Mouse (Mus musculus): ENCODE measurements at regions not wholly inside any gene's neighbourhood (a gene's known extent, or its start where the extent isn't known, plus 50 kb on each side); places are given as distances from the start of the nearest gene placed in this dataset.
A peak's percentile ranks its signal among the peaks of the same experiment; 100 is the strongest.

DNA sequence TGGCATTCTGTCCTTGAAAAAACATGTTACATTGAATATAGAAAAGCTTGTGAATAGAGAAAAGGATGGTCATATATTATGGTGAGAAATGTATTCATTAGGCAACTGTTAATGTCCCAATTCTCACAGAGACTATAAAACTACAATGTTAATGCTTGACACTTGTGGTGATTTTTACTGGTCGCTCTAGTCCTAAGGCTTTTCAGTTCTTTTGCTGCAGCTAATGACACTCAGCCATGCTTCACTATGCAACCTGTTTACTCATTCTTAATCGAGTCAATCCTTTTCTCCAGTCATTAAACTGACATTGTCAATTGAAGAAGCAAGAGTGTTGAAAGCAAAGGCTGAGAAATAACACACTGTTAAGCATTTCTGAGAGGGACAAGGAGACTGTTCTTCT is 163.9 kb downstream of the Cox7c start:
- ATAC-seq (ENCODE audit: low FRiP score, low TSS enrichment) (no peak), DNase-seq (ENCODE audit: low spot score) (no peak)
- Histone ChIP-seq H3K4me1 (replicated peaks; ENCODE audit: control insufficient read depth, insufficient read depth) (no peaks in the 10 kb centered on the region), H3K4me3 (ENCODE audit: low read depth, low read length) (no peak overlapping the region), H3K9me3 (ENCODE audit: control insufficient read depth, low read length) (no peaks in the 10 kb centered on the region), H3K27me3 (ENCODE audit: control insufficient read depth, insufficient read depth, low read length) (no peaks in the 10 kb centered on the region), H3K27ac (replicated peaks) (no peak overlapping the region), H3K9ac (ENCODE audit: low read length) (no peak overlapping the region), H3K36me3 (ENCODE audit: control insufficient read depth, insufficient read depth, low read length) (no peaks in the 10 kb centered on the region), H3K4me2 (replicated peaks; ENCODE audit: low read depth) (no peak overlapping the region)
- WGBS, result 80% methylated on average over 2 of the region's 2 CpGs
- TF ChIP-seq EP300 (optimal IDR thresholded peaks at IDR 0.05) (no peak), CTCF (IDR thresholded peaks at IDR 0.05; ENCODE audit: low read depth) (no peak)

DNA sequence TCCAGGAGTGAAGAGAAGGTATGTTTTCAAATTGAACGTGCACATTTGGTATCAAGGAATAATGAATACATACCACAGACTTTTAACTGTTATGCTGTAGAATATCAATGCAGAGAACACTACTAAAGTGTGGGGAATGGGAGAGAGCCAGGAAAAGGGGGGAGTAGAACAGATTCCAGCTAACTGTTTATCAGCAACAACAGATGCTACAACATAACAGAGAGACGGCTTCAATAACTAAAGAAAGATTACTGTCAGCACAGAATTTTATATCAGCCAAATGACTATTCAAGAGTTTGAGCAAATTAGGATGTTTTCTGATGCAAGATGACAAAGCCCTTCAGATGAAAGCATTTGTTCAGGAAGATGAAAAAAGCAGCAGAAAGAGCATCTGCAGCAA is 183.0 kb downstream of the Cox7c start:
- ATAC-seq (ENCODE audit: low FRiP score, low TSS enrichment), result no peak
- 72% methylated on average over 2 of the region's 2 CpGs for WGBS
- TF ChIP-seq CTCF (IDR thresholded peaks at IDR 0.05; ENCODE audit: low read depth) (no peak), EP300 (optimal IDR thresholded peaks at IDR 0.05) (no peak)

DNA sequence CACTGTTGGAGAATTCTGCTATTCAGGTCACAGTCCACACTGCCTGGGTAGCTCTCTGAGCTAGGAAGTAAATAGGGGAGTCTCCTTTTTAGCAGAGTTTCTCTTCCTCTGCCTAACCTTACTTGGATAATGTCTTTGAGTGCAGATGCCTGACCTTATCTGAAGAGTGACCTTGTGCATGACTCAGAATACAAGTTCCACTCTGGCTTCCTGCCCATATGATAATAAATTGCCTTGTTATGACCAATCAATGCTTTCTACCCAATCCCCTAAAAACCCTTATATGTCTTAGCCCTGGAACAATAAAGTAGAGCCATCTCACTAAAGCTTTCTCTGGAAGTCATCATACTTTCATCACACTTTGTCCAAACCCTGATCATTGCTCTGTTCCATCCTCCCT is 198.4 kb downstream of the Cox7c start:
- Histone ChIP-seq H3K4me2 (replicated peaks; ENCODE audit: low read depth) (no peak overlapping the region), H3K36me3 (ENCODE audit: control insufficient read depth, insufficient read depth, low read length) (no peaks in the 10 kb centered on the region), H3K27me3 (ENCODE audit: control insufficient read depth, insufficient read depth, low read length) (no peaks in the 10 kb centered on the region), H3K9ac (ENCODE audit: low read length) (no peak overlapping the region), H3K4me3 (ENCODE audit: low read depth, low read length) (no peak overlapping the region), H3K4me1 (replicated peaks; ENCODE audit: control insufficient read depth, insufficient read depth) (no peaks in the 10 kb centered on the region), H3K9me3 (ENCODE audit: control insufficient read depth, low read length) (no peaks in the 10 kb centered on the region), H3K27ac (replicated peaks) (no peak overlapping the region)
- no peak for TF ChIP-seq CTCF (IDR thresholded peaks at IDR 0.05; ENCODE audit: low read depth)
- TF ChIP-seq EP300 (optimal IDR thresholded peaks at IDR 0.05), result no peak
- no peak for DNase-seq (ENCODE audit: low spot score)
- ATAC-seq (ENCODE audit: low FRiP score, low TSS enrichment), result no peak

More for the DNA sequence above, 183.0 kb downstream of the Cox7c start:
- H3K27me3 ChIP-seq (ENCODE audit: control insufficient read depth, insufficient read depth, low read length), result no peaks in the 10 kb centered on the region
- no peak for DNase-seq (ENCODE audit: low spot score)
- no peak overlapping the region for H3K4me2 ChIP-seq (replicated peaks; ENCODE audit: low read depth)
- H3K9me3 ChIP-seq (ENCODE audit: control insufficient read depth, low read length), result no peaks in the 10 kb centered on the region
- no peak overlapping the region for H3K9ac ChIP-seq (ENCODE audit: low read length)
- no peaks in the 10 kb centered on the region for H3K36me3 ChIP-seq (ENCODE audit: control insufficient read depth, insufficient read depth, low read length)
- no peaks in the 10 kb centered on the region for H3K4me1 ChIP-seq (replicated peaks; ENCODE audit: control insufficient read depth, insufficient read depth)
- no peak overlapping the region for H3K4me3 ChIP-seq (ENCODE audit: low read depth, low read length)
- no peak overlapping the region for H3K27ac ChIP-seq (replicated peaks)

DNA sequence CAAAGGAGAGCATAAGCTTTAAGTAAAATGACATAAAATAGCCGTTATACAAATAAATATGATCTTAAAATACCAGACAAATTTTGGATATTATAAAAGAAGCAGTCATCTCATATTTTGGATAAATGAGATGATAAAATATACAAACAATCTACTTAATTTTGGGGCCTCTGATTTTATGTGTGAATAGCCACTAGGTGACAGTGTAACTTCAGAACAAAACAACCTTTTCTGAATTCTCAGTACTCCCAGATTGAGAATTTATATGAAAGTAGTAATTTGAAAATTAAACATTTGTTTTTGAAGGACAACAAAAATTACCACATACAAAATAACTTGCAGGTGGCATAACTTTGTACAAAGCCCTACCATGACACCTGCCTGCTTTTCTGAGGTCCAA is 216.8 kb downstream of the Cox7c start:
- Histone ChIP-seq H3K4me1 (replicated peaks; ENCODE audit: control insufficient read depth, insufficient read depth) (no peaks in the 10 kb centered on the region), H3K4me2 (replicated peaks; ENCODE audit: low read depth) (no peak overlapping the region), H3K4me3 (ENCODE audit: low read depth, low read length) (no peak overlapping the region), H3K27ac (replicated peaks) (no peak overlapping the region), H3K27me3 (ENCODE audit: control insufficient read depth, insufficient read depth, low read length) (no peaks in the 10 kb centered on the region), H3K9me3 (ENCODE audit: control insufficient read depth, low read length) (no peaks in the 10 kb centered on the region), H3K36me3 (ENCODE audit: control insufficient read depth, insufficient read depth, low read length) (no peaks in the 10 kb centered on the region), H3K9ac (ENCODE audit: low read length) (no peak overlapping the region)
- no peak for ATAC-seq (ENCODE audit: low FRiP score, low TSS enrichment)
- 78% methylated on average over 1 of the region's 1 CpGs for WGBS
- TF ChIP-seq EP300 (optimal IDR thresholded peaks at IDR 0.05) (no peak), CTCF (IDR thresholded peaks at IDR 0.05; ENCODE audit: low read depth) (peak; percentile 65)
- DNase-seq (ENCODE audit: low spot score), result no peak

Data from stomach, postnatal 0 days (tissue).